Mouse (Mus musculus) mouse embryonic stem cell (cell line): ENCODE data around the gene Fcrlb.

ENCODE experiments used
- in situ Hi-C, 2 experiments: fragments of 300-500 bp; cut with MboI; formaldehyde crosslinking; loops; 1 replicate in 1 of 2; 3 replicates in 1 of 2; pipeline ENCODE4 v1.14.3; 2019 to 2020; ENCODE audit warnings: low sequenced_read_pairs in 2 of 2, low pct_unique_long_range_greater_than_20kb in 1 of 2, mixed read lengths in 1 of 2; ENCODE audit not compliant: unreplicated experiment in 1 of 2

The Fcrlb gene

DNA sequence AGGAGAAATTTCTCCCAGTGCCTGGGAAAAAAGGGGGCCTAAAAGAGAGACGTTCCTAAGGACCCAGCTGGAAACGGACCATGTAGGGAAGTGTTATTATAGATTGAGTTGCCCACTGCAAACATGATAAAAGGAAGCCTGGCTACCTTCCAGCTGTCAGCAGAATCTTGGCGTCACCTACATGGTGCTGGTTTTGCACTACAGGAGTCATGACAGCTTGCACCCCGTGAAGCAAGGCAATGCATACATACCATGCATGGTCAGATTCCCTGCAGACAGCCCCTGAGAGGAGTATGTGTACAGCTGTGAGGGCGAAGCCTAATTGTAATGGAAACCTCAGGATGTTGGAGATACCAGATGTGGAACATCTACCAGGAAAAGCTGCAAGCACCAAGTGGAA lies 2.9 kb upstream of the Fcrlb start:
- in situ Hi-C loops, result no loop called here

DNA sequence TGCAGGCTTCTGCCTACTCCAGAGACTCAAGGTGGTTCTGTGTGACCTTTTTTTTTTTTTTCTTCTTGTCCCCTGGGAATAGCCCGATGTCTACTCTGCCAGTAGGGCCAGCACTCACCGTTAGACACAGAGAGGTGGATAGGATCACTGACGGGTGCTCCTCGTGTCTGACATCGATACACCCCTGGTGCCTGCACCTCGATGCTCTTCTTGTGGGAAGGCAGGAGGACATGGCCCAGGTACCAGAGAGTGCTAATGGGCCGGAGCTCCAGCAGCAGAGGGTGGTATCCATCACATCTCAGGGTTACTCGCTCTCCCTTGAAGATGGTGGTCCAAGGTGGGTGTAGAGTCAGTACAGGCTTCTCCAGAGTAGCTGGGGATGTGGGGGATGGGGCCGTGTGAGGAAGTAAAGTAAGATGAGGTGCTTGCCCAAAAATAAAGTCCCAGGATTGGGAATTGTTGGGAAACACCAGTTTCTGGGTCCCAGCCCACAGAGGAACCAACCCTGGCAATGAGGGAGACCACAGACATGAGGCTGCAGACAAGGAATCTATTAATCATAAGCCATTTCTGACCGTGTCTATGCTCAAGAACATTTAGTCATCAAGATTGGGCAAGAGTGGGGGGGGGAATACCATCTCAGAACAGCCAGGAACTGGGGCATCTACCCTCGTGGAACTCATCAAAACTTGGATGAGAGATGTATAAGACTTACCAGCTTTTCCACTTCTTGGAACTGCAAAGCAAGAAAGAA lies 657 bp downstream of the Fcrlb start:
- in situ Hi-C loops, result no loop called here

DNA sequence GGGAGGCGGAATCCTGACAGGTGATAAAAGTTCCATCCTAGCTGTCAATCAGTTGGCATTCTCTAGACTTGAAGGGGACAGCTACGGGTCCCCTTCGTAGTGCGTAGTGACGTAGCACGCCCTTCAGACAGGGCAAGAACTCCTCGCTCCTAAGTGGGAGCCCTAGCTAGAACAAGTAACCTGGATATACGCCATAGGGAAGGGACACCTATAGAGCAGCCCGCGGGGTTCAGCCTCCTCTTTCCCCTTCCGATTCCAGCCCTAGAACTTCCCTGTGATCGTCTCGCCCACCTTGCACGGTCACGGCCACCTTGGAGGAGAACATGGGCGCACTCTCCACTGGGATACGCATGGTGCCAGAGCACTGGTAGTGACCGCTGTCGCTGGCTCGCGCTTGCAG lies 4.4 kb downstream of the Fcrlb start:
- in situ Hi-C loops, result loop anchor here (5.0 kb wide), 1 partner anchor 74 kb away; no protein-coding TSS in a partner anchor

DNA sequence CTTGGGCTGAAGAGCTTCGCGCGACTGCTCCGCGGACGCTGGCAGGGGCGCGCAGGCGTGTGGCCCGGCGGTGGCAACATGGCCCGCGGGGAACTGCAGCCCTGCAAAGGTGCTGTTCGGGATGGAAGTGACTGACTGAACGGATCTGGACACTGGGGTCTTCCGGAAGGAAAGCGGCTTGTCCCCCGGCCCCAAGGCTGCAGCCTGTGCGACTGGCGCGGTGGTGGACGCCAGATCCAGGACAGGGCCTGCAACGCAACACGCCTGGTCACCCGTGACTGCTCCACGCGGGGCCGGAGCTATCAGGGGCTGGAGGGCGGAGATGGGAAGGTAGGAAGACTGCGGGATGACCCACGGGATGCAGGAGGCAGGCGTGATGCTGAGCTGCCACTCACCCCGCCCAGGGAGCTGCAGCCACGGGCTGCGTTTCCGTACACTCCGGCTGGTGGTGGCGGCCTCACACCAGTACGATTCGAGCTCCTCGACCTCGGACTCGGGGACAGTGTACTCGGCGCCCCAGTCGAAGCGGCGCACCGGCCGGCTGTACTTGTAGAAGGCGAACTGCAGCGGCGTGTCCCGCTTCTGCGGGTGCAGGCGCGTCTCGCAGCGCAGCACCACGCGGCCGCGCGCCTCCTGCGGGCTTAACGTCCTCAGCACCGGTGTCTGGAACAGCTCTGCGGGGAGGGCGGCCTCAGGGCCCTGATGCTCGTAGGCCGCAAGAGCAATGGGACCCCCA lies 5.1 kb downstream of the Fcrlb start:
- in situ Hi-C loops, result loop anchor here (5.0 kb wide), 1 partner anchor 75 kb away; no protein-coding TSS in a partner anchor

DNA sequence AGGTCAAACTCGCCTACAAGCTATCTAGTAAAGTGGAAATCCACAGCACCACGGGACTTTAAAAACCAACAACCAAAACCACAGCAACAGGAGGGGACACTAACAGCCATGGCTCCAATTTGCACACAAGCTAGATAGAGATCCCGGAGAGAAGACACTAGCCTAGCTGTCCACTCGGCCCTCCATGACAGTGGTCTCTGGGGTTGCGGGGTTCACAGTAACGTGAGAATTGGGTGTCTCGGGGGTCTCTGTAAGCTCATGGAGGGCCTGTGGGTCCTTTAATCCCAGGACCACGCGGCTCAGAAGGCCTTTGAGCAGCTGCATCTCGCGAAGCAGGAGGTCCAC lies 5.7 kb downstream of the Fcrlb start:
- in situ Hi-C loops, result loop anchor here (5.0 kb wide), 1 partner anchor 75 kb away; no protein-coding TSS in a partner anchor

DNA sequence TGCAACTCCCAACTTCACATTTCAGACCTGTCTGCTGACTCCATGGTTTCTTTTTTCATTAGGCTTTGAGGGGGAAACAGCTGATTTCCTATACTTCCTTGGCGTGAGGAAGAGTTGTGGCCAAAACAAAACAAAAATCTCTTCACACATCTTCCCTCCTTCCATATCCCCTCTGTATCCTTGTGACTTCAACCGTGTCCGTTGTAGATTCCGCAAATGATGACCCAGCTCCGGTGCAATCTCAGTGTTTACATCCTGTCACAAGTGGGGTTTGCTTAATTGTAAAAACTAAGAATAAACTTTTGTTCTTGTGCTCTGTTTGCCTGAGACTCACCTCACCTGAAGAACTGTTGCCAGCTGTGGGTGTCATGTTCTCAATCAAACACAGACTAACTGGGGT lies 9.3 kb downstream of the Fcrlb start:
- in situ Hi-C loops, result no loop called here

DNA sequence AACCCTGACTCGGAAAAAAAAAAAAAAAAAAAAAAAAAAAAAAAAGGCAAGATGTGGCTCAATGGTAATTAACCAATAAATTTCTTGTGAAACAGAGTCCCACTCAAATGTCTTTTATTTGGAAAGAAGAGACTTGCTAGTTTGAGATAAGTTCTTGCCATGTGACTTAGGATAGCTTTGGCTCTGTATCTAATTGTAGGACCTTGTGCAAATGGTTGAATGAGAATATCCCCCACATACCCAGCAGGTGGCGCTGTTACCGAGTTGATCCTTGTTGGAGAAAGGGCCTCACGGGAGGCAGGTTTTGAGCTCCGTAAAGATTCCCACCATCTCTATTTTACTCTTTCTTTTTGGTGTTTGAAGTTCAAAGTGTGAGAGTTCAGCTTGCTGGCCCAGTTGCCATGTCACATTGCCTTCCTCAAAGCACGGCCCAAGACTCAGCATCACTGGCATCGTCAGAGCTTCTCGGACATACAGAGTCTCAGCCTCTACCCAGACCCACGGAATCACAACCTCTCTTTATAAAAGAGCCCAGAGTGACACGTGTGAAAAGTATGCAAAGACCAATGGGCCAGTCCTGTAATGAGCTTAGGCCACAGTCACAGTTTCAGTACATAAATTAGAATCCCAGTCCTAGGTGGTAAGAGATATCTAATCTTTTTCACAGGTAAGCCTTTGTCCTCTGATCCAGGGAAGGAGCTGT lies 11.1 kb downstream of the Fcrlb start:
- in situ Hi-C loops, result no loop called here

DNA sequence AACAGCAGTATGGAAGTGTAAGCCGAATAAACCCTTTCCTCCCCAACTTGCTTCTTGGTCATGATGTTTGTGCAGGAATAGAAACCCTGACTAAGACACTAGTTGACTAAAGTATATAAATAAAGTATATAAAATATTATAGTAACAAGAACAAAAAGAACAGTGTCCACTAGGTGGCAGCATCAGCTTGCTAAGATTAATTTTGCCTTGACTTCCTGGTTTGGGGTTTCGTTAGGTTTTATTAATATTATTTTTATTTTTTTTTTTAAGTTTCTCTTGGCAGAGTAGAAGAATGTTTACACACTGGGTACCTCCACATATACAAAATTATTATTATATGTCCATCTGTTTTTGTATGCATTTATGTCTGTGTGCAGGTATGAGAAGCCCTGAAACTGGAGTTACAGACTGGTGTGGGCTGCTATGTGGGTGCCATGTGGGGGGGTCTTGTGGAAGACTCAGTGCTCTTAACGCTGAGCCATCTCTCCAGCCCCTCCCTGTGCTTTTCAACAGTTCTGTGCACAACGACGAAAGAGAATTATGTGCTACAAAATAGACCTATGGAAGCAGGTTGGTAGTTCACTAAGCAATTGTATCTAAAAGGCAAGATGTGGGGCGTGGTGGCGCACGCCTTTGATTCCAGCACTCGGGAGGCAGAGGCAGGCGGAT lies 11.8 kb downstream of the Fcrlb start:
- in situ Hi-C loops, result no loop called here

DNA sequence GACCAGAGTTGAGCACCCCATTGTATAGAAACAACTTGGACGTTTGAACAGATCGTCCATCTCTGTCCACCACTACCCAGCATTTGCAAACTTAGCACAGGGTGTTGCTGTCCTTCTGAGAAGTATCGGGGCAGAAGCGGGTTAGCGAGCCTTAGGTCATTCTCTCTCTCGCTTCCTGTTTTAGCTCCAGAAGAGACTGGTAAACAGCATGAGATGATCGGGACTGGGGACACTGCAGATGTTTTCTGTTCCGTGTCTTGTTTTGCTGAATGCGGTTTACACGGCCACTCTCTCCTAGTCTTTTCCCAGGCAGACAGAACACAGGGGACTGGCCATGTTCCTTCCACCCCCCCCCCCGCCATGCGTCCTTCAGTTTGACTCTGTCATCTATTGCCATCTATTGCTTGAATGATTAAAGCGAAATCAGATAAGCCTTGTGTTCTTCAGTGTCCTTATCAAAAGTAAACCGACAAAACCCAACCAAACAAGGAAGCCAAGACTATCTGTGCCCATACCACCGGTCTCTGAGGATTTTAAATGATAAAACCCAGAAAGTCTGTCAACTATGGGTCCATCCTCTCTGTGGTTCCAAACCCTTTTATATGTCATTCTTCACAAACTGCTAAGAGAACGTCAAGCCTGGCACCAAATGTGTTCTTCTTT lies 14.2 kb downstream of the Fcrlb start:
- in situ Hi-C loops, result no loop called here

DNA sequence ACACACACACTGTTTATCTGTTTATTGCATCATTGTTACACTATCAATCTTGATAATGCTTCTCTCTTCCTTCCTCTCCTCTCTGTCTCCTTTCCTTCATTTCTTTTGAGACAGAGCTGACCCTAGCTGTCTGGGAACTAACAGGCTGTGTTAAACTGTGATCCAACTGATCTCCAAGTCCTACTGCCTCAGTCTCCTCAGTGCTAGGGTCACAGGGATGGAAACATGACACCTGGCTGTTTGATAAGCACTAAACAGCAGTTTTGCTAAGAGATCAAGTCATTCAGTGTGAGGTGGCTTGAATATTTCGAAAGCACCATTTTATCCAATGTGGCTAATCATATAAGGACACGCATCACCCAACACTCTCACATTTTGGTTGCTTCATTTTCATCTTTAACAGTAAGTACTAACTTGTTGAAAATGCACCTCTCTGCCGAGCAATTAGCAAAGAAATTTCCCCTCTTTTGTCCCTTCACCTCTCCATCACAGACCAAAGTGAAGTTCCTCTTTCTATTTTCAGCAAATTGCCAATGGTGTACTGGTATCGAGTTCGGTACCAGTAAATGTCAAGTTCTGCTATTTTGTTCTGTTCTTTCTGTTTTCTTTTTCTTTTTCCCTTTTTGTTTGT lies 16.0 kb downstream of the Fcrlb start:
- in situ Hi-C loops, result no loop called here

DNA sequence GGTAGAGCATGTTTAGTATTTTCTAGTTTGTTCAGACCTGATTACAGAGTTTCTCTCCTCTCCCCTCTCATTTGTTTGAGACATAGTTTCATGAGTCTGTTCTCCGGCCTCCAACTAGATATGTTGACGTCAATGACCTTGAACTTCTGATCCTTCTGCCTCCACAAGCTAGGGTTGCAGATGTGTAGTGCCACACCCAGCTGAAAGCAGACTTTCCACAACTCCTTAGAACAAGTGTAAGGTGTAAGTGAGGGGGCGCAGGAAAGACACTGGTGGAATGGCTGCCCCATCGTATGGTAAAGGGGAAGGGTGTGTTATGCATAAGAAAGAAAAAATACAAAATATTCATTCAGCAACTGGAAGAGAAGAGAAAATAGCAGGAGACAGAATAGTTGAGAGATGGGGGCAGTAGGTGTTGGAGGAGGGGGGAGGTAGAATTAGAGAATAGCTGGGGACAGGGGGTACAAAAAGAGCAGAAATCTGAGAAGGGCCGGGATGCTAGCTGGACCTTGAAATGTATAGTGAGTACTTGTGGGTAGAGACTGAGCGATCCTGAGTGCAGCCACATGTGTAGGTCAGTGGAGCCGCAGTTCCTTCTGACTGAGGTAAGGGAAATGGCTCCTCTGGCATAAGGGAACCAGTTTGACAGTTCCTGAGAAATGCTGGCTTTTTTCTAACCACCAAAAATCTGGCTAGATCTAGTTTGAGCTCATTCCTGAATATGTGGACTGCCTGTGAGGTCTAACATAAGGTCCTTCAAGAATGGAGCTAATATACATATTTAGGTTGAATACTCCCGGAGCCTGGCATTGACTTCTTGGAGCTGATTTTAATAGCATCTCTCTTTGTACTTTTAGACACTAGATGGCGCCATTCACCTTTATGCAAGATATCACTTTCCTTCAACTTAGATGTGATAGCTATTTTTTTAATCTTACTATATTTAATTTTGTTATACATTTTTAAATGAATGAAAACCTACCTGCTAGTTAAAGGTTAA lies 17.8 kb downstream of the Fcrlb start:
- in situ Hi-C loops, result no loop called here

DNA sequence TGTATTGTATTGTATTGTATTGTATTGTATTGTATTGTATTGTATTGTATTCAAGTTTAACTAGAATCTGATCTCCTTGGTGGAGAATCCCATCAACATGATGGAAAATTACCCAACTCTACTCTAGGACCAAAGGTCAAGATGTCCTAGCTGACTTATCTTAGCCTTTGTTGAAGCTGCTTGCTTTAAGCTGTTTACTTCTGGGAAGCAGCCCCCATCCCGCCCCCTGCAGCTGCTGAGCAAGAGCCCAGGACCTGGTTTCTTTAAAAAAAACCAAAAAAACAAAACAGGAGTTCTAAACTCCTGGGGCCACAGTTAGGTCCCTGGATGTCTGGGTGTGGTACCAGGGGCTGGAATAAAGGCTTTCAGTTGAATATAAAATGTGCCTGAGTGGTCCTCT lies 20.5 kb downstream of the Fcrlb start:
- in situ Hi-C loops, result no loop called here

DNA sequence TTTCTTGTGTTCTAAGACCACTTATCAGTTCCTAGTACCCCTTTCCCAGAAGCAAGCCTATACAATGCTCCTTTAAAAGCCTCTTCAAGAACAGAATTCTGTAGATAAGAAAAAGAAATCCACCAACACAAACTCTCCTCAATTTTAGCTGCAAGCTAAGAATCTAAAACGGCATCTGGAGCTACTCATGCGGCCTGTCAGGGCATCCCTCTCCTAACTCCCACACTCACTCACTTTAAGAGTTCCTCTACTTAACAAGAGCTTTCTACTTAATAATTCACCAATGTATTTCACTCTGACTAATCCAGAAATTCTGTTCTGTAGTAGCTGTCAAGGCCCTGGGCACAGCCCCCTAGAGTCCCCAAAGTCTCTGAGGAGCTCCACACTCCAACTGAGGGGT lies 21.1 kb downstream of the Fcrlb start:
- in situ Hi-C loops, result no loop called here

DNA sequence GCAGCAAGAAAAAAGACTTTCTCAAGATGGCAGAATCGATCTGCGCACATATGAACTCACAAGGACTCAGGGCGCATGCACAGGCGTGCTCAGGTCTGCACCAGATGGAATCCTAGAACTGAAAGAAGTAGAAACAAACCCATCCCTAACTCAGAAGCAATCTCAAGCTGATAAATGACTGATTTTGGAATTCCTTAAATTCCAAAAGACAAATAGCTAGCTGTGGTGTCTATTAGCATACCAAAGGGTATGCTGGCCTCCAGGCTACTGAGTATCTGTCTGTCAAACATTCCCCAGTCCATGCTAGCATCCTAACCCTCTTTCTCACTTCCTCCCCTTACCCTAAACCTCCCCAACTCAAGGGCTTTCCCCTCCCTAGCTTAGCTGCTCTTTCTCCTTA lies 23.4 kb downstream of the Fcrlb start:
- in situ Hi-C loops, result no loop called here

DNA sequence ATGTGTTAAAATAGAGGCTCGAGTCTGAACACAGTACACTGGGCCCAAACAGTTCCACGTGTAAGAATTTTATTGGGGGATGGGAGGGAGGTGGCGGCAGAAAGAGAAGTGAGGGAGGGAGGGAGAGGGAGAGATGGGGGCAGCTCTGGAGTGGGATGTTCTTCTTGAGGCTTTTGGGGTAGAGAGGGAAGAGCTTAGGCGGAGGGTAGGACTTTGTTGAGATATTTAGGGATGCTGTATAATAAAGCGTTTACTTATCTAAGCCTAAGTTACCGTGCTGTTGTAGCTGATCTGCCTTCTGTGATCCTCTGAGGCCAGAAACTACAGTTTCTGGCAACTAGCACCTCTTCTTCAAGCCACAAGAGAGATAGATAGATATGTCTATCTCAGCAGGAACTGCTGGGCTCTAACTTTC lies 26.7 kb downstream of the Fcrlb start:
- in situ Hi-C loops, result no loop called here

DNA sequence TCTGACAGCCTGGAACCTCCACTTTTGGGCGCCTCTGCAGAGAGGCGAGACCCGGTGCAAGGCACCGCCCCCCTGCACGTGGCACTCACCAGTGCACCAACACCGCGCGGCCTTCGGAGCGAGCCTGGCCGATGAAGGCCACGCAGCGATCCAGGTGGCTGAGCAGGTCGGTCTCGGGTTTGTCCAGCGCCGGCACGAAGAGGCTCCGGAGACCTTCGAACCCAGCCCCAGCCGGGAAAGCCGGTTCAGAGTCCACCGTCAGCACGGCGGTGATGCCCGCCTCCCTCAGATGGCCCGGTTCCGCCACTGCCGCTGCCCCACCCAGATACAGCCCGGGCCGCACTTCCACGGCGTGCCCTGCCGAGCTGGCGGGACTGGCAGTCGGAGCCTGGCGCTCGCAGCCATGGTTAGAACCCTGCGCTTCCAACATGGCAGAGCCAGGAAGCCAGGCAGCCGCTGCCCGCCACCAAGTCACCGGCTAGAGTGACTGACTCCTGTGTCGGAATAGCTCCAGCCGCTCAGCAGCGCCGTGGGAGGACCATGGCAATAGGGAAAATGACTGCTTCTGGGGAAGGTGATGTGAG lies 27.7 kb downstream of the Fcrlb start, which contains the start of the genes Gm26620 and Dusp12:
Gene Gm26620, plus strand, starts transcription at position 88 of the 584 bp plus-strand sequence.
Gene Dusp12, minus strand, starts transcription at position 563 of the 584 bp plus-strand sequence.
- in situ Hi-C loops, result no loop called here
